Mouse (Mus musculus) stomach, postnatal 0 days (tissue): ENCODE data around the gene Gm7138. TPM values are rescaled to one million over a fixed set of nuclear protein-coding genes. Genes with fewer than 3 reads are reported as not detected.
"Not testable (repeated sequence)": the region's sequence is repeated elsewhere in the genome, so short reads cannot be mapped to it uniquely, and the experiment has no call there.

Experiments used
- ATAC-seq: fragments of 200-750 bp; cut with Nextera tagmentation; 2 replicates; pipeline ENCODE4 v1.8.0; 2017; ENCODE audit not compliant: low FRiP score, low TSS enrichment
- DNase-seq: peaks from one replicate; pipeline ENCODE4 v3.0.0-alpha.2; 2016; ENCODE audit warnings: low spot score
- H3K27ac ChIP-seq: fragments of 300-500 bp; sonication (generic); replicated peaks from 2 replicates; pipeline ENCODE4 v1.5.1; 2014; ENCODE audit warnings: mild to moderate bottlenecking, control low read depth
- H3K27me3 ChIP-seq: fragments of 300-500 bp; sonication (generic); 2 replicates; pipeline ENCODE4 v1.6.1; 2014; ENCODE audit warnings: low read length; ENCODE audit not compliant: control insufficient read depth, insufficient read depth
- H3K36me3 ChIP-seq: fragments of 300-500 bp; sonication (generic); 2 replicates; pipeline ENCODE4 v1.6.1; 2014; ENCODE audit warnings: low read length, mixed read lengths; ENCODE audit not compliant: control insufficient read depth, insufficient read depth
- H3K4me1 ChIP-seq: fragments of 300-500 bp; sonication (generic); replicated peaks from 2 replicates; pipeline ENCODE4 v1.6.1; 2014; ENCODE audit warnings: antibody characterized with exemption; ENCODE audit not compliant: control insufficient read depth, insufficient read depth
- H3K4me2 ChIP-seq: fragments of 300-500 bp; sonication (generic); replicated peaks from 2 replicates; pipeline ENCODE4 v1.6.1; 2014; ENCODE audit warnings: low read depth, mild to moderate bottlenecking, control low read depth, moderate library complexity
- H3K4me3 ChIP-seq: fragments of 300-500 bp; sonication (generic); 2 replicates; pipeline ENCODE4 v1.5.1; 2014; ENCODE audit warnings: low read depth, low read length, control low read depth
- H3K9ac ChIP-seq: fragments of 300-500 bp; sonication (generic); 2 replicates; pipeline ENCODE4 v1.6.1; 2014; ENCODE audit warnings: mild to moderate bottlenecking, low read length, control low read depth, mixed read lengths
- H3K9me3 ChIP-seq: fragments of 300-500 bp; sonication (generic); 2 replicates; pipeline ENCODE4 v1.6.1; 2016; ENCODE audit warnings: low read length; ENCODE audit not compliant: control insufficient read depth
- CTCF ChIP-seq: IDR thresholded peaks from 2 replicates; pipeline ENCODE4 v1.5.1; 2016; ENCODE audit warnings: antibody characterized with exemption, low read depth, mild to moderate bottlenecking, moderate library complexity
- EP300 ChIP-seq: optimal IDR thresholded peaks from 2 replicates; pipeline ENCODE3; 2016; ENCODE audit warnings: antibody characterized with exemption
- WGBS: fragments of 180-500 bp; shearing (Covaris S2); extraction: QIAGEN DNeasy Blood & Tissue Kit; methylation state at CpG from one replicate; pipeline ENCODE4 v1.1.7; 2014; 5-methylcytosine and 5-hydroxymethylcytosine counted together
- polyA plus RNA-seq: library from polyadenylated mRNA; unstranded; fragments of >200 nt; fragmentation: Nextera tagmentation; extraction: Ambion mirVana; gene quantifications from 2 replicates; pipeline ENCODE4 v1.2.1, GENCODE M21; 2015

Gene Gm7138
- polyA plus RNA-seq, 1 experiment from 2014 or later, result not detected

DNA sequence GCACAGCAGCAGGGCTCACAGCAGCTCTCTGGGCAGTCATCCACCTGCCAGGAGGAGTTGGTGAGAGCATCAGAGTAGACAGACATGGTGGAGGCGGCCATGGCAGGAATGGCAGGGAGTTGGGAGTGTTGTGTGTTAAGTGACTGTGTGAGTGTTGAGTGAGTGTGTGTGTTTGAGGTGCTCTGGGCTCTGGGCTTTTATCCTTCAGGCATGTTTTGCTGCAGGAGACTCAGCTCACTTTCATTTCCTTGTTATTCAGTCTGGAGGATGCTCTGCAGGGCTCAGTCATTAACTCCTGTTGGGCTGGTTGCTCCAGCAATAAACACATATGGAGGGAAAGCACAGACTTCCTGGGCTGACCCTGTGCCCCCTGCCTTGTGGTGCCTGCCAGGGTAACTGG, 5.7 kb upstream of the Gm7138 start, which contains the start of gene Gm3250:
Gene Gm3250, minus strand, starts transcription at position 101 of the 400 bp plus-strand sequence.
- not testable (repeated sequence) for H3K4me3 ChIP-seq, H3K4me2 ChIP-seq, H3K4me1 ChIP-seq, H3K9ac ChIP-seq, H3K27me3 ChIP-seq, H3K27ac ChIP-seq, H3K36me3 ChIP-seq, ATAC-seq, DNase-seq, H3K9me3 ChIP-seq
- 60% methylated on average over 1 of the region's 1 CpGs for WGBS

DNA sequence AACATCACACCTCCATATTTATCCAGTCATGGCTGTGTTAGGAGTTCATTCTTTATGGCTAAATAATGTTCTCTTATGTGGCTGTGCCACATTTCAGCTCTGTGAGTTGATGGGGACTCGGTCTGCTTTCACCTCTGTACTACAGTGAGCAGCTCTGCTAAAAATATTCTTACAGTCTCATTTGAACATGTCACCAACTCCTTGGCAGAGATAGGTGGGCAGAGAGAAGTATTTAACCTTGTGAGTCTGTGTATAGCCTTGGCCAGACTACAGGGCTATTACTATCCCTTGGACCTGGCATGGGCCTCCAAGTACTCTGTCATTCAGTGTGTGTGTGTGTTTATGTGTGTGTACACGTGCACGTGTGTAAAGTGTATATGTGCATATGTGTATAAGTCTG, 4.6 kb downstream of the Gm7138 start:
- not testable (repeated sequence) for ATAC-seq, H3K27ac ChIP-seq, H3K4me3 ChIP-seq, DNase-seq, H3K9ac ChIP-seq, H3K4me1 ChIP-seq, H3K9me3 ChIP-seq, H3K4me2 ChIP-seq, H3K27me3 ChIP-seq, H3K36me3 ChIP-seq
- no CpG with 5 or more reads among the region's 3 CpGs for WGBS

DNA sequence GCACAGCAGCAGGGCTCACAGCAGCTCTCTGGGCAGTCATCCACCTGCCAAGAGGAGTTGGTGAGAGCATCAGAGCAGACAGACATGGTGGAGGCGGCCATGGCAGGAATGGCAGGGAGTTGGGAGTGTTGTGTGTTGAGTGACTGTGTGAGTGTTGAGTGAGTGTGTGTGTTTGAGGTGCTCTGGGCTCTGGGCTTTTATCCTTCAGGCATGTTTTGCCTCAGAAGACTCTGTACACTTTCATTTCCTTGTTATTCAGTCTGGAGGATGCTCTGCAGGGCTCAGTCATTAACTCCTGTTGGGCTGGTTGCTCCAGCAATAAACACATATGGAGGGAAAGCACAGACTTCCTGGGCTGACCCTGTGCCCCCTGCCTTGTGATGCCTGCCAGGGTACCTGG, 5.5 kb downstream of the Gm7138 start, which contains the start of gene Gm3238:
Gene Gm3238, minus strand, starts transcription at position 101 of the 400 bp plus-strand sequence.
- not testable (repeated sequence) for H3K36me3 ChIP-seq, H3K27me3 ChIP-seq, H3K9me3 ChIP-seq, H3K27ac ChIP-seq, ATAC-seq, H3K4me3 ChIP-seq, H3K4me1 ChIP-seq, H3K9ac ChIP-seq, DNase-seq, H3K4me2 ChIP-seq
- WGBS, result 43% methylated on average over 1 of the region's 1 CpGs

DNA sequence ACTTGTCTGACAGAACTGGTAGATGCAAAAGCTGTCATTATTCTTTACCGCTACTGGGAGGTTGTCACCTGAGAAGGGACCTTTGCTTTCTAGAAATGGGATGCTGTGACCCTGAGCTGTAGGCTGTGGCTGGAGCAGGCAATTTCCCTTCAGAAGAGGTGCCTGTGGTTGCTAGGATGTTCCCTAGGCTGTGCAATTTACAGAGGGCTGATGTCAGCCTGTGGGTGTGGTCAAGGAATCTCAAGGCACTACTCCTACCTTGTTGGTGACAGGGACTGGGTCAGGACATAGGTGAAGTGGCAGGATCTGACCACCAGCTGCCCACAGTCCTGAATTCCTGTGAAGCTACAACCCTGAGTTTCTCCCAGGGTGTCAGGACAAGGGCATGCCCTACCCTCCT, 7.0 kb downstream of the Gm7138 start:
- WGBS, result 76% methylated on average over 1 of the region's 1 CpGs
- no peak for ATAC-seq

DNA sequence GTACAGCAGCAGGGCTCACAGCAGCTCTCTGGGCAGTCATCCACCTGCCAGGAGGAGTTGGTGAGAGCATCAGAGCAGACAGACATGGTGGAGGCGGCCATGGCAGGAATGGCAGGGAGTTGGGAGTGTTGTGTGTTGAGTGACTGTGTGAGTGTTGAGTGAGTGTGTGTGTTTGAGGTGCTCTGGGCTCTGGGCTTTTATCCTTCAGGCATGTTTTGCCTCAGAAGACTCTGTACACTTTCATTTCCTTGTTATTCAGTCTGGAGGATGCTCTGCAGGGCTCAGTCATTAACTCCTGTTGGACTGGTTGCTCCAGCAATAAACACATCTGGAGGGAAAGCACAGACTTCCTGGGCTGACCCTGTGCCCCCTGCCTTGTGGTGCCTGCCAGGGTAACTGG, 17.2 kb downstream of the Gm7138 start, which contains the start of gene Gm3233:
Gene Gm3233, minus strand, starts transcription at position 101 of the 400 bp plus-strand sequence.
- H3K9ac ChIP-seq, H3K4me3 ChIP-seq, H3K27ac ChIP-seq, H3K36me3 ChIP-seq, H3K9me3 ChIP-seq, H3K4me1 ChIP-seq, H3K27me3 ChIP-seq, DNase-seq, ATAC-seq, H3K4me2 ChIP-seq: not testable (repeated sequence)
- no CpG with 5 or more reads among the region's 1 CpGs for whole genome bisulfite sequencing

More for the DNA sequence above, 7.0 kb downstream of the Gm7138 start:
- Histone ChIP-seq H3K4me1 (no peaks in the 10 kb centered on the region), H3K36me3 (no peaks in the 10 kb centered on the region), H3K4me2 (no peak overlapping the region), H3K4me3 (no peak overlapping the region), H3K9me3 (no peaks in the 10 kb centered on the region), H3K27me3 (no peaks in the 10 kb centered on the region), H3K9ac (no peak overlapping the region), H3K27ac (no peak overlapping the region)
- no peak for TF ChIP-seq CTCF
- TF ChIP-seq EP300, result no peak
- no peak for DNase-seq

DNA sequence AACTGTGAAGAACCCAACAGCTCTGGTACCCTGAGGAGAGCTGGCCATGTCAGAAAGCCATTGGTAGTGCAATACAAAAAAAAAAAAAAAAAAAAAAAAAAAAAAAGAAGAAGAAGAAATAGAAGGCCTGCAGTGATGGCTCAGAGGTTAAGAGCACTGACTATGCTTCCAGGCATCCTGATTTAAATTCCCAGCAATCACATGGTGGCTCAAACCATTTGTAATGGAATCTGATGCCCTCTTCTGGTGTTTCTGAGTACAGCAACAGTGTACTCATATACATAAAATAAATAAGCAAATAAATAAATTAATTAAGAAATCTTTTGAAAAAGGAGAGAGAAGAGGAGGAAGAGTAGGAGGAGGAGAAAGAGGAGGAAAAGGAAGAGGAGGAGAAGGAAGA, 23.3 kb downstream of the Gm7138 start:
- Histone ChIP-seq H3K36me3 (no peaks in the 10 kb centered on the region), H3K4me2 (no peak overlapping the region), H3K9me3 (no peaks in the 10 kb centered on the region), H3K27ac (no peak overlapping the region), H3K4me3 (no peak overlapping the region), H3K9ac (no peak overlapping the region), H3K4me1 (no peaks in the 10 kb centered on the region), H3K27me3 (no peaks in the 10 kb centered on the region)
- no peak for DNase-seq
- peak; percentile 32 for TF ChIP-seq CTCF
- TF ChIP-seq EP300, result no peak
- no peak for ATAC-seq

DNA sequence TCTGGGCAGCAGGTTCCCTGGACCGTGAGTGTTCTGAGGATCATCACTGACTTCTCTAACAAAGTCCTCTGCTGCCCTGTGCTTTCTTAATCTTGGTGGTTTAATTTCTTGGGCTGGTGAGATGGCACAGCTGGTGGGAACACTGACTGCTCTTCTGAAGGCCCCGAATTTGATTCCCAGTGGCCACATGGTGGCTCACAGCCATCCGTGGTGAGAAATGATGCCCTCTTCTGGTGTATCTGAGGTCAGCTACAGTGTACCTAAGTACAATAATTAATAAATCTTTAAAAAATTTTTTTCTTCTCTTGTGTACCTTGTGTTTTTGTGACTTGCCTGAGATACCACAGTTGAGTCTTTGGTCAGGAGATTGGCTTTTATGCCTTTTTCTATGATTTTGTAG, 24.4 kb downstream of the Gm7138 start:
- not testable (repeated sequence) for H3K27me3 ChIP-seq, H3K4me1 ChIP-seq, H3K36me3 ChIP-seq, DNase-seq, H3K4me2 ChIP-seq, H3K4me3 ChIP-seq, H3K9me3 ChIP-seq, H3K9ac ChIP-seq, ATAC-seq, H3K27ac ChIP-seq
- 47% methylated on average over 3 of the region's 3 CpGs for WGBS
- 0 out of 2 replicates have a peak, but pooled peaks have one; percentile 21 for TF ChIP-seq CTCF

DNA sequence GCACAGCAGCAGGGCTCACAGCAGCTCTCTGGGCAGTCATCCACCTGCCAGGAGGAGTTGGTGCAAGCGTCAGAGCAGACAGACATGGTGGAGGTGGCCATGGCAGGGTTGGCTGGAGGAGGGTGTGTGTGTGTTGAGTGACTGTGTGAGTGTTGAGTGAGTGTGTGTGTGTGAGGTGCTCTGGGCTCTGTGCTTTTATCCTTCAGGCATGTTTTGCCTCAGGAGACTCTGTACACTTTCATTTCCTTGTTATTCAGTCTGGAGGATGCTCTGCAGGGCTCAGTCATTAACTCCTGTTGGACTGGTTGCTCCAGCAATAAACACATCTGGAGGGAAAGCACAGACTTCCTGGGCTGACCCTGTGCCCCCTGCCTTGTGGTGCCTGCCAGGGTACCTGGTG, 25.5 kb downstream of the Gm7138 start, which contains the start of gene Gm9736:
Gene Gm9736, minus strand, starts transcription at position 101 of the 400 bp plus-strand sequence.
- not testable (repeated sequence) for H3K27me3 ChIP-seq, H3K9me3 ChIP-seq, H3K4me3 ChIP-seq, H3K4me1 ChIP-seq, H3K4me2 ChIP-seq, DNase-seq, H3K9ac ChIP-seq, H3K27ac ChIP-seq, ATAC-seq, H3K36me3 ChIP-seq
- no CpG with 5 or more reads among the region's 1 CpGs for WGBS

DNA sequence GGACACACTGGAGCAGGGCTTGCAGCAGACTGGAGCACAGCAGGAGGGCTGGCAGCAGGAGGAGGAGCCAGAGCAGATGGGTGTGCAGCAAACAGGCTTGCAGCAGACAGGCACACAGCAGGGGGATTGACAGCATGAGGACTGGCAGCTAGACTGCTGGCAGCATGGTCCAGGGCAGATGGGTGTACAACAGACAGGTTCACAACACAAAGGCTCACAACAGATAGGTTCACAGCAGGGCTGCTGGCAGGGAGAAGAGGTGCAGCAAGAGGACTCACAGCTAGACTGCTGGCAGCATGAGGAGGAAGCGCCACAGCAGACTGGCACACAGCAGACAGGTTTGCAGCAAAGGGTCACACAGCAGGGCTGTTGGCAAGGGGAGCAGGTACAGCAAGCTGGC, 26.1 kb downstream of the Gm7138 start:
- not testable (repeated sequence) for H3K27ac ChIP-seq, H3K36me3 ChIP-seq, H3K9ac ChIP-seq, H3K4me1 ChIP-seq, H3K4me3 ChIP-seq, ATAC-seq, DNase-seq, H3K4me2 ChIP-seq, H3K9me3 ChIP-seq, H3K27me3 ChIP-seq
- 75% methylated on average over 1 of the region's 1 CpGs for WGBS
